Mouse (Mus musculus) MEL (cell line): Measurements from ENCODE around the gene Glis1.

Experiments
- CTCF ChIP-seq, 3 experiments: IDR thresholded peaks in 2 of 3; conservative IDR thresholded peaks in 1 of 3; 2 replicates each; pipeline ENCODE4 v1.5.1; 2011 to 2012; ENCODE audit warnings: low read length in 3 of 3, low read depth in 2 of 3, mild to moderate bottlenecking in 2 of 3, improper control_type of control experiment in 1 of 3, inconsistent platforms in 1 of 3, mixed read lengths in 1 of 3, moderate library complexity in 1 of 3; ENCODE audit not compliant: control insufficient read depth in 1 of 3, insufficient read depth in 1 of 3, poor library complexity in 1 of 3, severe bottlenecking in 1 of 3
- E2F4 ChIP-seq: IDR thresholded peaks from 2 replicates; pipeline ENCODE4 v1.6.1; 2011; ENCODE audit warnings: low read depth, low read length, improper control_type of control experiment, borderline replicate concordance
- EP300 ChIP-seq, 2 experiments: IDR thresholded peaks; 2 replicates each; pipeline ENCODE4 v1.6.1; 2011; ENCODE audit warnings: improper control_type of control experiment in 2 of 2, low read length in 2 of 2, low read depth in 1 of 2, mild to moderate bottlenecking in 1 of 2
- GATA1 ChIP-seq: IDR thresholded peaks from 2 replicates; pipeline ENCODE4 v1.6.1; 2011; ENCODE audit warnings: low read depth, low read length, improper control_type of control experiment
- MAX ChIP-seq: IDR thresholded peaks from 2 replicates; pipeline ENCODE4 v1.6.1; 2011; ENCODE audit warnings: low read length, improper control_type of control experiment
- NELFE ChIP-seq: IDR thresholded peaks from 2 replicates; pipeline ENCODE4 v1.6.1; 2011; ENCODE audit warnings: low read depth, low read length, improper control_type of control experiment
- POLR2A ChIP-seq, 2 experiments: IDR thresholded peaks; 2 replicates each; pipeline ENCODE4 v1.6.1; 2011 to 2012; ENCODE audit warnings: low read length in 2 of 2, mild to moderate bottlenecking in 2 of 2, control low read depth in 1 of 2, improper control_type of control experiment in 1 of 2, low read depth in 1 of 2, moderate library complexity in 1 of 2; ENCODE audit not compliant: control insufficient read depth in 1 of 2, insufficient read depth in 1 of 2, poor library complexity in 1 of 2
- TAL1 ChIP-seq: IDR thresholded peaks from 2 replicates; pipeline ENCODE4 v1.6.1; 2012; ENCODE audit warnings: mild to moderate bottlenecking, inconsistent platforms, low read length, moderate library complexity, mixed read lengths

GRCm38 (mm10) chr4:107652598-107653279 lies 218.3 kb downstream of the Glis1 start:
- TF ChIP-seq E2F4 (no peak), POLR2A (IDR thresholded peaks at IDR 0.05; ENCODE audit: control insufficient read depth in 1 of 2, insufficient read depth in 1 of 2, low read depth in 1 of 2, low read length in 2 of 2, poor library complexity in 1 of 2) (no peak), CTCF (IDR thresholded peaks at IDR 0.05 in 2 of 3, conservative IDR thresholded peaks at IDR 0.05 in 1 of 3; ENCODE audit: control insufficient read depth in 1 of 3, insufficient read depth in 1 of 3, low read depth in 2 of 3, low read length in 3 of 3, poor library complexity in 1 of 3, severe bottlenecking in 1 of 3) (peak; percentile 59 to 95 (median 83)), TAL1 (no peak), MAX (no peak), EP300 (IDR thresholded peaks at IDR 0.05; ENCODE audit: low read depth in 1 of 2, low read length in 2 of 2) (no peak), GATA1 (no peak), NELFE (no peak)
